Mouse (Mus musculus): ENCODE data around the gene 1700020D05Rik.
A peak's percentile ranks its signal among the peaks of the same experiment; 100 is the strongest.

Gene 1700020D05Rik

DNA sequence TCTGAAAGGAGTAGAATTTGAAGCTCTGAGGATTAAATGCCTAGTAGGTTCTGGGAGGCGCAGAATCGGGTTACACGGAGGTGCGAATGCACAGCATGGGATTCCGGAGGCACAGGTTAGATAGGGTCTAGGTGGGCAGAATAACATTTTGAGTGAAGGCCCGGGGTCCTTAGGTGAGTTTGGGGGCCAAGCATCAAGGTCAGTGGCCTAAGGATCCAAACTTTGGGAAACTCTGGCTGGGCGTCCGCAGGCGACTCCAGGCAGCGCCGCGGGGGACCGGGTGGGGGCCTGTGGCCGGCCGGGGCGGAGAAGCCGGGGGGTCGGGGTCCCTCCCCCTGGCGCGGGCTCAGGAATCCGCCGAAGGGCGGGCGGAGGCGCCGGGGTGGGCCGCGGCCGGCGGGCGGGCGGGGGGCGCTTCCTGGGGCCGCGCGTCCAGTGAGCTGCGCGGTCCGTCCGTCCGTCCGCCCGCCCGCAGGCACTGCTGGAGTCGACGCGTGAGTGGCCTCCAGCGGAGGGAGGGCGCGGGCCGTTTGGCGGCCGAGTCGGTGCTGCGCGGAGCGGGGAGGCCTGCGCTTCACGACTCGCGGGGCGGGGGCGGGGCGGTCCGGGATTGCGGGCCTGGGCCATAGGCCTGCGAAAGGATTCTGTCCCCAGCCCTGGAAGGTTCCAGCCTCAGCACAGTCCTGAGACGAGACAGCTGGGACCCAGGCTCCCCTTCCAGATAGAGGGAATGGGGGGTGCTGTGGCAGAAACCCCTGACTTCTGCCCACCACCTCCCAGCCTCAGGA lies 29.1 kb downstream of the 1700020D05Rik start:
- no peak for DNase-seq (ENCODE audit: low spot score)

DNA sequence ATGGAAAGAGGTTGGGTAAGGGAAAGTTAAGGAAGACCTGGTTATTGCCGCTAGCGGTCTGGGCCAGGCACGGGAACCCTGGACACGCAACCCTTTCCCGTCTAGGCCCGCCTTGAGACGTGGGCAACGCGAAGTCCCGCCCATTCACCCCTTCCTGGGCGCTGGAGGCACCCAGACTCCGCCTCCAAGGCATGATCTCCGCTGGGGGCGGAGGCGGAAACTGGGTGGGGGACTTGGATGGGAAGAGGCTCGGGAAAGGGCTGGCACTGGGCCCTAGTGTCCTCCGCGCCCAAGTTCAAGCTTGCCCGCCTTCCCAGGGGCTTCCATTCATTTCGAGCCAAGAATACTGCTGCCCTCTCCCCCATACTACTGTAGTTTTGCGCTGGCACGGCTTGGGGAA lies 29.9 kb downstream of the 1700020D05Rik start, which contains the start of gene Efemp2:
TSS of gene Efemp2 (plus strand) at position 235 of the 400 bp plus-strand sequence.
- no peak for DNase-seq (ENCODE audit: low spot score)

DNA sequence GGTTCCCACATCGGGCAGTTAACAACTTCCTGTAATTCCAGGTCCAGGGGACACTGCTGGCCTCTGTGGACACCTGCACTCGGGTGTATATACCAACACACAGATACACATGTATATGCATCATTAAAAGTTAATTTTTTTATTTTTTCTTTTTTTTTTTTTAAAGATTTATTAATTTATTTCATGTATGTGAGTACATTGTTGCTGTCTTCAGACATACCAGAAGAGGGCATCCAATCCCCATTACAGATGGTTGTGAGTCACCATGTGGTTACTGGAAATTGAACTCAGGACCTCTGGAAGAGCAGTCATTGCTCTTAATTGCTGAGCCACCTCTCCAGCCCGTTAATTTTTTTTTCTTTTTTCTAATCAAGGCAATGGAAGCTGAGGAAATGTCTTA lies 30.7 kb downstream of the 1700020D05Rik start:
- no peak for DNase-seq (ENCODE audit: low spot score)

DNA sequence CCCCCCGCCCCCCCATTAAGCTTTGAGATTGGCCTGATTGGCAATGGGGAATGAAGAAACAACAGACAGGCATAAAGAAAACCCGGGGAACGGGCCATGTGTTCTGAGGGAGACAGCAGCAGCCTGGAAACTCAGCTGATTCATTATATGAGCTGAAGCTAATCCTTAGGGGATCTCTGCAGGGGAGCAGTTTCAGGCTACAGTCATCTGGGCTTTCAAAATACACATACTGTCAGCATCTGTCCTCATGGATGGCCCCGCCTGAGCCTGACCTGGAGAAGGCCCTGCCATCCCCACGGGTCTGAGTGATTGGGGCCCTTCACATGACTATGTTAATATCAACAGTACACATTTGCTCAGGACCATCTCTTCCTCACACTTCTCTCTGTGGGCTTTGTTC lies 31.7 kb downstream of the 1700020D05Rik start:
- no peak for DNase-seq (ENCODE audit: low spot score)

DNA sequence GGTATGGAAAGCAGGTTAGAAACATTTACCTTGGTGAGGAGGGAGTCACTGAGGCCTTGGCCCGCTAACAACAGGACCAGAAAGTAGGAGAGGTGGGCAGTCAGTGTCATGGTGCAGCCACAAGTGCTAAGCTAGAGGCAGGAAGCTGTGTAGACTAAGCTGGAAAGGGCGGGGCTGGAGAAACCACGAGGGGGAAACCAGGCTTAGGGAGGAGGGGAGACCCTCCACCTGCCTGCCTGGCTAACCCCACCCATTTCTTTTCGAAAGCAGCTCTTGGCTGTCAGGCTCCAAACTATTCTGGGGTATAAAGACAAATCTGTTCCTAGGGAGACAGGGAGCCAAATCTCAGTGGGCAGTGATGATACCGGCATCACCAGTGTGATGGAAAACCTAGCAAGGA lies 35.2 kb downstream of the 1700020D05Rik start, which contains the start of gene Ctsw:
TSS of gene Ctsw (minus strand) at position 134 of the 400 bp plus-strand sequence.
- DNase-seq (ENCODE audit: low spot score): no peak

DNA sequence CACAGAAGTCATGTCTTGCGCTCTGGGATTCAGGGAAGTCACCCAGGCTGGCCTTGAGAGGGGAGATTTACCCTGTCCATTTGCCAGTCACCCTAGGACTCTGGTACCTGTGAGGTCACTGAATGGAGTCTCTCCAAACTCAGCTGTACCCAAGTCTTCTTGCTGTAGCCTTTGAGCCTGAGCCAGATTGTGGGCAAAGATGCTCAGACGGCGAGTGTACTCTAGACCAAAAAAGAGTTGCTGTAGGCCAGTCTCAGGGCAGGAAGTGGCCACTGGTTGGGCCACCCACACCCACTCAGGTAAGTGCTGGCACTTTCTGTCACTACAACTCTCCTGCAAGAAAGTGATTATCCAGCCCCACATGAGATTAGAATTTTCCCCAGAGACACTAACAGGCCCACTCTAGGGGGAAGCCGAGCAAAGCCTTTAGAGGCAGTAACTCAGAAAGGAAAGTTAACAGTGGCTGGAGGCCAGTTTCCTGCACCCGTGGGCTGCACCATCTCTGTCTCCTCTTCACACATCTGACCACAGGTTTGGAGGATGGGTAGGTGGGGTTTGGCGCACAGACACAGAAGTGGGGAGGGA lies 36.6 kb downstream of the 1700020D05Rik start:
- no peak for DNase-seq (ENCODE audit: low spot score)

DNA sequence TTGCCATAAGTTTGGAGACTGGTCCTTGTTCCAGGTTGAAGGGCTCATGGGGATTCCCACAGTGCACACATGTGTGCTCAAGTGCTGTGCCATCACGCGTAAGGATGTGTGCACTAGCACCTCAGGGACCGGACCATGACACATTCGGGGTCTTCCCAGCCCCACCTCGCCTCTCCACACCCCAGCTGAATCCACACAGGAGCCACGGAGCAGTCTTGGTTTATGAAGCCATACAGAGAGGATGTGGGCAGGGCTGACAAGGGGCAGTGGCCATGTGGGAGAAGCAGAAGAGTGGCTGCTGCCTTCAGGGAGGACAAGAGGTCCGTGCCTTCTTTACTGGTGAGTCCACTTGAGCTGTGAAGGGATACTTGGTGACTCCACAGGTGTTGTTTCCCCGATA lies 38.5 kb downstream of the 1700020D05Rik start:
- no peak for DNase-seq (ENCODE audit: low spot score)

DNA sequence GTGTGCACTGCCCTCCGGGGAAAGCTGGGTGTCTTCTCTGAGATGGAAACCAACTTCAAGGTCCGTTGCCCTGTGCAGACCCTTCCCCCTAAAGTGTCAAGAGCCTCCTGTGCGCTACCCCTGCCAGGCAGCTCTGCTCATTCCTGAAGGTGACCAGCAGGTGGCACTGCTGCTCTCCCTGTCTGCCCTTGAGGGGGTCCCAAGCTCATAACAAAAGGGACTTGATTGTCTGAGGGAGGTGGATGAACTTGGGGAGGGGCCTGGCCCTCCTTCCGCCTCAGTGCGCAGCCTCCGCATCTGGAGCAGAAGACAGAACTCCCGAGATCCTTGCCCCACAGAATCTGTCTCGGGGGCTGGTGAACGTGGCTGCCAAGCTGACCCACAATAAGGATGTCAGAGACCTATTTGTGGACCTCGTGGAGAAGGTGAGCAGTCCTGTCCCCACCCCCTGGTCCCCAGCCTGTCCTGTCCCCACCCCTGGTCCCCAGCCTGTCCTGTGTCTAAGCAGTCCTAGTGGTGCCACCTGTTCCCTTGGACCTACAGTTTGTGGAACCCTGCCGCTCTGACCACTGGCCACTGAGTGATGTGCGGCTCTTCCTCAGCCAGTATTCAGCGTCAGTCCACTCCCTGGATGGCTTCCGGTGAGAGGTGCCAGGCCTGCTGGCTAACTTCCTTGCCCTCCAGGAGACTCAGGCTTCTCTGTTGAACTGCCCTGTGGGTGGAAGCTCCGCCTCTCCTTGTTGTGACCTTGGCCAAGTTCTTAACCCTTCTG lies 39.6 kb downstream of the 1700020D05Rik start:
- DNase-seq (ENCODE audit: low spot score): no peak

DNA sequence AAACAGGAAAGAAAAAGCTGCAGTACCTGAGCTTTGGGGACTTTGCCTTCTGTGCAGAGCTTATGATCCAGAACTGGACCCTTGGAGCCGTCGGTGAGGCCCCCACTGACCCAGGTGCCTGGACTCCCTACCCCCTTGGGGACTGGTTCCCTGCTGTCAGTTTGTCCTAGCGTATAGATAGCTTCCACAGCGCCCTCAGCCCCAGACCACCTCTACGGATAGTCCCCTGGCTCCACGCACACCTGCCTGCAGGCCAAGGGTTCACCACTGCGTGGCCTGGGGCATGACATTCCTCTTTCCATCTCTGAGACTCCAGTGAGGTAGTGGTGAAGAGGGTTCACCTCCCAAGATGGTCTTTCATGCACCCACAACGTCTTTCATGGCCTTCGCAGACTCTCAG lies 40.4 kb downstream of the 1700020D05Rik start:
- no peak for DNase-seq (ENCODE audit: low spot score)

DNA sequence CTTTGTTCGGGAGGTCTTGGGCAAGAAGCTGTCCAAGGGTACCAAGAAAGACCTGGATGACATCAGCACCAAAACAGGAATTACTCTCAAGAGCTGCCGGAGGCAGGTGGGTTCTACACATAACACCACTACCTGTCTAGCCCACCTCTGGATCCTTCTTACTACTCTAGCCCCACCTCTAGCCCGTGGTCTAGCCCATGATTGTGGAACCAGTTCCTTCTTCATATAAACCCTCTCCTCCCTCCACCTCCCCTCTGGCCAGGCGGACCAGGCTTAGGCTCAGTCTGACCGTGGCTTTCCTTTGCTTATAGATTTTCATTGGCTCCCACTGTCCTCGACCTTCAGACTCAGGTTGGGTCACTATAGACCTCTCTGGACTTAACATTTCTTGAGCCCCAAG lies 42.2 kb downstream of the 1700020D05Rik start:
- no peak for DNase-seq (ENCODE audit: low spot score)

DNA sequence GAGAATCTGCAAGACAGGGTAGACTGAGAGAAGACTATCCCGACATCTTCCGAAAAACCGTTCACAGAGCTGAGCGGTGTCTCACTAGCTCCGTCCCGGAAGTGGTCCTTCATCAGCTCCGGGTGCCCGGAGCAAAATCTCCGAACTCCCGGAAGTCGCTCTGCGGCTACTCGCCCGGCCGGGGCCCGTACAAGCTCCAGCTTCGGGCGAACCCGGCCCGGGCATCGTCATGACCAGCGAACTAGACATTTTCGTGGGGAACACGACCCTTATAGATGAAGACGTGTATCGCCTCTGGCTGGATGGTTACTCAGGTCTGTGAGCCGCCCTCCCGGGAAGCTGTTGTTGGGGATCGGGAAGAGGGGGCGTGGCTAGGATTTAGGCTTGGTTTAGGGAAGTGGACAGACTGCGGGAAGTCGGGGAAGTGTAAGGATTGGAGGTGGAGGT lies 43.1 kb downstream of the 1700020D05Rik start, which contains the start of gene Fibp:
TSS of gene Fibp (plus strand) at position 151 of the 447 bp plus-strand sequence.
- DNase-seq (ENCODE audit: low spot score): peak; percentile 78

DNA sequence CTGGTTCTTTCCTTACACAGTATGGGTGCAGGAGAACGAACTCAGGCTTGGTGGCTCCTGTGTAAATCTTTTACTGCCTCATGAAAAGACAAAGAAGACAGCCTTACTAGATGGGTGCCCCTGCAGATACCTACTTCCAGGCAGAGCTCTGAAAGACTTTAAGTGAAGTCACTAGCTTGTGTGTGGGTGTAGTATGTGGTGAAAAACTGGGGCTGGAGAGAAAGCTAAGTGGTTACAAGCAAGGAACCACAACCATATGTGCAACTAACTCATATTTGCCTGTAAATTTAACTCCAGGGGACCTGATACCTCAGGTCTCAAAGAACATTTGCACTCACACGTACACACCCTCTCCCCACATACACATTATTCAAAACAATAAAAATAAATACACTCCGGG lies 43.7 kb downstream of the 1700020D05Rik start:
- DNase-seq (ENCODE audit: low spot score): no peak

DNA sequence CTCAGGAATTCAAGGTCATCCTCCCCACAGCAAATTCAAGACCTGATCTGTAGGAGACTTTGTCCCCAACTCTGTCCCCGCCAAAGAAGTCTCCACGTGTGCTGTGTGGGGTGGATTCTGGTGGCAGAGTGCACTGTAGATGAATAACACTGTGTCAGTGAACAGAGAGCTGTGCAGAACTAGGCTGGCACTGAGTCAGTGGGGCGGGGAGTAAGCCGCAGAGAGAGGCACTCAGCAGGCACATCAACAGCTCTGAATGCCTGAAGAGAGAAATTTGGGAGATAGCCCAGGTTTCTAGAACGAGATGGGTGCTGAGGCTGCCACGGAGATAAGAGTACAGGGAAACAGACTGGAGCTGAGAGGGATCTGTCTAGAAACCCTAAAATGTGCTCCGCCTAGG lies 44.6 kb downstream of the 1700020D05Rik start:
- DNase-seq (ENCODE audit: low spot score): no peak

DNA sequence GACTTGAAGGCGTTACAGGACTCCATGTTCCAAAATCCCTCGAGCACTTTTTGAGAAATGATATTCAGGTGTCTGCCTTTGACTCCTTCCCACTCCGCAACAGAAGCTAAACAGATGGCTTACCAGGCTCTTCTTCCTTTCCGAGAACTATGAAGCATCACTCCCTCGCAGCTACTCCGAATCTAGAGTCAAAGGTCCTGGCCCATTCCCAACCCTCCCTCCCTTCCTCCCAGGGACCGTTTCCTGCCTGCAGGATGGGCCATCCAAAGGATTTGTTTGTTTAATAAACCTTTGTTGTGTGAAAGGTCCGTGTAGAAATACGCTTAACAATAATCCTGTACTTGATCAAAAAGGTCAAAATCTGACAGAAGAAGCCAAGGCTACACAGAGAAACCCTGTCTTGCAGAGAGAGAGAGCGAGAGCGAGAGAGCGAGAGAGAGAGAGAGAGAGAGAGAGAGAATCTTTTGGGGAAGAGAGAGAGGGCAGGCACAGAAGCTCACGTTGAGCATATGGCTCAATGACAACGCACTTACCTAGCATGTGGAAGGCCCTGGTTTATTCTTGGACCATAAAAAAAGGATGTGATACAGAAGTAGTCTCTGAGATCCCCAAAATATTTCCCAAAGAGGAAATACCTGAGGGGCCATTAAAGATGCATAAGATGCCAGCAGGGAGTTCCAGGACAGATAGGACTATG lies 45.7 kb downstream of the 1700020D05Rik start, which contains the start of gene Ccdc85b:
TSS of gene Ccdc85b (minus strand) at position 149 of the 697 bp plus-strand sequence.
- DNase-seq (ENCODE audit: low spot score): no peak

DNA sequence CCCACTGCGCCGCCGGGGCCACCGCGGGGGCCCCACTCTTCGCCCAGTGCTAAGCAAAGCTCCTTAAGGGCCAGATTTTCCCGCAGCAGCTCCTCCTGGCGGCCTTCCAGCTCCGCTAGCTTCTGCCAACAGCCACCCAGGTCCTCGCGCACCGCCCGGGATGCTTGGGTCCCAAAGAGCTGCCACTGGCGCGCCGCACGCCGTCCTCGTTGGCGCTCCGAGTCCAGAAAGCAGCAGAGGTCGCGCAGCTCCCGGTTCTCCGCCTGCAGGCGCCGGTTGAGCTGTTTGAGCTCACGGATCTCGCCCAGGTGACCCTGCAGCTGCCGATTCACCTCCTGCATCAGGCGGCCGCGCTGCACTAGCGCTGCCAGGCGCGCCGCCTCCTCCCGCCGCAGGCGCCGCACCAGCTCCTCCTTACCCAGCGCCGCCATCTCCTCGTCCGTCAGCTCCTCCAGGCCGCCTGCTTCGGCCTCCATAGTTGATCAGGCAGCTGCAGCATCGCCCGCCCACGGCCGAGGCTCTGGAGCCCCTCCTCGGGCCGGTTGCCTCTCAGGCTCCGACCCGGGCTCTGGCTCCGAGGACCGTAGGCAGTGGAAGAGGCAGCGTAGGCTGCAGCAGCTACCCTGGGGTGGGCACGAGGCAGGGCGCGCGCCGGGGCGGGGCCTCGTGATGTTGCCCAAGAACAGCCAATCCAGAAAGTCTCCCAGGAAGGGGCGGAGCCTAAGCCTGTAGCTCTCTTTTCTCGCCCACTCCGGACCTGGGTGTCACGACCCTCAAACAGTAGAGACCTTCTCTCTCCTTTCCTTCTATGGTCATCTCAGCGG lies 46.5 kb downstream of the 1700020D05Rik start:
- peak; percentile 91 for DNase-seq (ENCODE audit: low spot score)

DNA sequence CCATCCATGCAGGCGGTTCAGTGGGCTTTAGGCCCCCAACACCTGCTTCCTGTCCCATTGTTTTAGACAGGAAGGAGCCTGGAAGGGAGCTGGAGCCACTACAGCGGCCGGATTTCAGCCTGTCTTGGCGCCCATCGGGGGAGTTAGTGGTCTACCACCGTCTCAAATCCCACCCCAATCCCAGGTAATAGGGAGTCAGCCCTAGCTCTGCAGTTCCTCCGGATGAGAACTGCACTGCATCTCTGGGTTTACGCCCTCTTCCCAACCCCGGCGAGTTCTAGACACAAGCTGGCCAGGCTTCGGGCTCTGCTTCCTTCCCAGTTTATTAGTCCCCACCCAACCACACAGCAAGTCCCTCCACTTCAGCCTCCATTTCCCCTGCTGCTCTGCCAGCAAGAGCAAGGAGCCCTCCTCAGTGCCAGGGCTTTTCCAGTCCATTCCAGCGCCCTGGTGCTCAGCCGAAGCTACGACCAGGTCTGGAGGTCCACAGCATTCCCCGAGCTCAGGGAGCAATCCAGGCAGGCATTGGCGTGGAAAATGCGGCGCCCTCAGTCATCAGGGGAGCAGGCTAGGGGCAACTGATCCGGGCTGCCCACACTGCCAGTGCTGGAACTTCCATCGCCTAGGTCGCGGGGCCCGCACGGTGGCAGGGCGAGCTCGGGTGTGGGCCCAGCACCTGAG lies 47.2 kb downstream of the 1700020D05Rik start:
- DNase-seq (ENCODE audit: low spot score): no peak

DNA sequence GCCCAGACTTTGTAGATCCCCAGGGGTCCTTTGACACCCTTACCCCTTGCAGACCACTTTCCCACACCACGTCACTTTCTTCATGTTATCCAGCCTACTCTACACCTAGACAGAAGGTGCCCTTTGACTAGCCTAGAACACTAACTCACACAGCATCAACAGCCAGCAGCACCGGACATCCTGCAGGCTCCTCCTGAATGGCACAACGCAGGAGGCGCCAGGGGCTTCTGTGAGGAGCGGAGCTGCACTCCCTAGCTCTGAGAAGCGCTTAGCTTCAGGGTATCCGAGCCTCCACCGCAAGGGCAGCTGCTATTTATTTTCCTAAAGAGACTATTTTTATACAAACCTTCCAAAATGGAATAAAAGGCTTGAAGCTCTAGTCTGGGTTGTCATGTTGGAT lies 48.0 kb downstream of the 1700020D05Rik start:
- no peak for DNase-seq (ENCODE audit: low spot score)

DNA sequence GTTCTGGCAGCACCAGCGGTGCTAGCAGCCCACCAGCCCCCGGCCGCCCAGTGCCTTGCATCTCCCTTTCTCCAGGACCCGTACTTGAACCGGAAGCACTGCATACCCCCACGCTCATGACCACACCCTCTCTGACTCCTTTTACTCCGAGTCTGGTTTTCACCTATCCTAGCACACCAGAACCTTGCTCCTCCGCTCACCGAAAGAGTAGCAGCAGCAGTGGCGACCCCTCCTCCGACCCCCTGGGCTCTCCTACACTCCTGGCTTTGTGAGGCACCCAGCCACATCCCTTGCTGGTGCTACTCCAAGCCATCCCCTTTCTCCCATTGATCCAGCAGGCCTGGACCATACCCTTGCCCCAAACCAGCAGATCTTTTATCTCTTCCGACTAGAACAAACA lies 48.5 kb downstream of the 1700020D05Rik start:
- no peak for DNase-seq (ENCODE audit: low spot score)

All from c-Kit-positive CD71-positive TER-119-positive erythroid progenitor cells, embryonic 14.5 days (primary cell).